Mouse (Mus musculus) spleen, postnatal 10 days (tissue): ENCODE results near the gene Sap30.

Experiments
- DNase-seq, 2 experiments: peaks; one replicate each; pipeline ENCODE4 v3.0.0; 2021 to 2022; ENCODE audit warnings: low spot score in 2 of 2

Sap30 gene

GRCm38 (mm10) chr8:57436437-57436796 lies 51.2 kb downstream of the Sap30 start:
- no peak for DNase-seq

DNA sequence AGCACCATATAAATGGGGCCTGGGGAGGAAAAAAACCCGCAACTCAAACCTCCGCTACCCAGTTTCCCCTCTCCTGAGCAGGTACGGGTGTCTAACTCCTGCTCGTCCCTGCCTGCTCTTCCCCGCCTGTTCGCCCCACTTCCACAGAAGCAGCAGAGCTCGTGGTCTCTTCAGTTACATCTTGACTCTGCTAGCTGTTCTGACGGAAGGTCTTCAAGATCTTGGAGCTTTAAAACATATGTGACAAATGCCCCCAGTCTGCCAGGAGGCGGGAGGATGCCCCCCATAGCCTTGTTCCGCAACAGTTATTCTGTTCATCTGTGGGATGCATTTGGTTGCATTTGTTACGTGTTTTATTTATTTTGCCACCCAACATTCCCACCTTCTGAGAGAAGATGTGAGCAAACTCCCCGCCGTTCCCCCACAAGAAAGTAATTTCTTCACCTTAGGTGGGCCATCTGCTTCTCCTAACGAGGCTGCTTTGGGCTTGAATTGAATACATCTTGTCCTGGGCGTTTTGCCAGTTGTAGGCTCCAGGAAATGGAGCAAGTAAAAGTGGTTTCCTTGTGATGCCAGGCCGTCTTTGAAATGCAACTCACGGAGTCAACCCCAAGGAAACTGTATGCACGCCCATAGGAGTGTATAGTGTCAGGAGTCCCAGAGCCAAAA lies 51.8 kb downstream of the Sap30 start:
- DNase-seq: no peak

DNA sequence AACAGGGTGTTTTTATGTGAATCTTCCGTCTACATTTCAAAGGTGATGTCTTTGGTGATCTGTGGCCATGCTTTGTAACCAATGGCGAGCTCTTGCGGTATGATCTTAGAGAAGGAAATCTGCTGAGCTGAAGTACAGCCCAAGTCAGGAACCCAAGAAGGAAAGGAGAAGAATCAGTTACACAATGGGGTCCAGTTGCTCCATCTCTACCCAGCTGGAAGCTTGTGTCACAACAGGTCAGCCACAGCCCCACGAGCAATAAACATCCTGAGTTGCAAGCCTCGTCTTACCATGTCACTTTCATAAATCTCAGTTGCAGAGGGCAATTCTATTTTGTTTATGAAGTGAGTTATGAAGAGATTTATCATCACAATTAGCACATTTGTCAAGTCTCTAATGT lies 54.9 kb downstream of the Sap30 start:
- DNase-seq: no peak
